Mouse (Mus musculus) monocyte, adult 59 days (primary cell): ENCODE measurements around the gene Gstm5. TPM values are rescaled to one million over a fixed set of nuclear protein-coding genes. Genes with fewer than 3 reads are reported as not detected.

Experiments
- total RNA-seq, 2 experiments: library from RNA; stranded (reverse); gene quantifications; one replicate each; pipeline ENCODE4 v1.2.4; 2023

The Gstm5 gene
- total RNA-seq, result 1 to 10 TPM; 1.1 to 1.3 TPM

DNA sequence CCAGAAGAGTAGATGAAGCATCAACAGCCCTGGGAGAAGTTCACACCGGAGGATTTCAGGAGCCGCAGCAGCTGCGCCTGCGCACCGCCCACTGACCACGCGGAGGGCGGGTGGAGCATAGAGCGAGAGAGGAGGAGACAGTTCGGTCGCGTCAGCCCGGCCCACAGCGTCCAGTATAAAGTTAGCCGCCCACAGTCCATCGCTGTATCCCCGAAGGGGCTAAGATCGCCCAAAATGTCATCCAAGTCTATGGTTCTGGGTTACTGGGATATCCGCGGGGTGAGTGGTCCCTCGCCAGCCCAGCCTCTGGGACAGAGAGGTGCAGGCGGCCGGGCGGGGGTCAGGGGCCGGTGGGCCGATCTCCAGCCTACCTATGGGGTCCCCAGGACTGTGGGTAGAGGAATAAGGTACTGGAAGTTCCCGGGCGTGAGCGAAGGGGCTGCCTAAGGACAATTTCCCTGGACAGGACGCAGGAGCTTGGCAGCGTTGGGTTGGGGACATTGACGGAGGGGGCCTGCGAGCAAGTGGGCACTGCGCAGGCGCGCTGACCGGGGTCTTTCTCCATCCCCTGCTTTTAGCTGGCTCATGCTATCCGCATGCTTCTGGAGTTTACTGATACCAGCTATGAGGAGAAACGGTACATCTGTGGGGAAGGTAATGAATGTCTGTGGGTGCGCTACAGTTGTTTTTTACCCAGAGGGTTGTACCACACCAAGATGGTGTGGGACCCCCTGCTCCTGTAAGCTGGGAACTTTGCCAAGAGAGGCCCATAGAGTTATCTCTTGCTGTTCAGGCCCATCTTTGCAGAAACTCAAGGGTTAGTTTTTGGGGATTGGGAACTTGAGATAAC is at the start of gene Gstm5:
Gene Gstm5 (plus strand): TSS at position 102 of the 850 bp plus-strand sequence.

DNA sequence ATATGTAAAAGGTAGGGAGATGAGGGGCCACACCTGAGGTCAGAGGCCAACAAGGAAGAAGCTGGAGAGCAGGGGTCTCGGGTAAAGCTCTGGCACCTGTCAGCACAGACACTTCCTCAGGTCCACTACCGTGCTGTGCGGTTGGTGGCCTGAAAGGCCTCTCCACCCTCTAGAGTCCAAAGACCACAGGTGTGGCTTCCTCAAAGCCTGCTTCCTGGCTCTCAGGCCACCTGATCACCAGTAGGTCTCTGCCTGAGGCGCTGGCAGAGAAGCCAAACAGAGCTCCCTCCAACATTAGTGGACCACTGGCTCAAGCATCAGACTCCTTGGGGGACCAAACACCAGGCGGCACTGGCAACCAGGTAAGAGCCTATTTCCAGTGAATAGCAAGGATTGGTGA is 18.6 kb upstream of the Gstm5 start, which contains the start of gene Eps8l3:
Gene Eps8l3 (plus strand): TSS at position 225 of the 400 bp plus-strand sequence.

DNA sequence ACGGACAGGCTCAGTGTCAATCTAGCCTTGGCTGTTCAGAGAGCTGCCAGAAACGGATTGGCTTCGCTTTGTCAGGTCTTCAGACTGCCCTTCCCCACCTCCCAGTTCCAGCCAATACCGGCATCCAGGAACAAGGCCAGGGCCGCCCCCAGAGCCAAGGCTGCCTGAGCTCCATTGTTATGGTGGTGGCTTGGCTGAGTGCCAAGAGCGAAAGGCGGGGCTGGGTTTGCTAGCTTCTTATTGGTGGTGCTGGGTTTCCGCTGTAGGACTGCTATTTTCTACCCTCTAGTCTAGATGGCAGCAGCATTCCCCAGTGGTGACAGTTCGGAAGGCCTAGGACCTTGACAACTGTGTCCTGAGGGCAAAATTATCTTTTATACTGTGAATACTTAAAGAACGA is 36.0 kb downstream of the Gstm5 start, which contains the start of gene Gstm7:
Gene Gstm7 (minus strand): TSS at position 148 of the 400 bp plus-strand sequence.

DNA sequence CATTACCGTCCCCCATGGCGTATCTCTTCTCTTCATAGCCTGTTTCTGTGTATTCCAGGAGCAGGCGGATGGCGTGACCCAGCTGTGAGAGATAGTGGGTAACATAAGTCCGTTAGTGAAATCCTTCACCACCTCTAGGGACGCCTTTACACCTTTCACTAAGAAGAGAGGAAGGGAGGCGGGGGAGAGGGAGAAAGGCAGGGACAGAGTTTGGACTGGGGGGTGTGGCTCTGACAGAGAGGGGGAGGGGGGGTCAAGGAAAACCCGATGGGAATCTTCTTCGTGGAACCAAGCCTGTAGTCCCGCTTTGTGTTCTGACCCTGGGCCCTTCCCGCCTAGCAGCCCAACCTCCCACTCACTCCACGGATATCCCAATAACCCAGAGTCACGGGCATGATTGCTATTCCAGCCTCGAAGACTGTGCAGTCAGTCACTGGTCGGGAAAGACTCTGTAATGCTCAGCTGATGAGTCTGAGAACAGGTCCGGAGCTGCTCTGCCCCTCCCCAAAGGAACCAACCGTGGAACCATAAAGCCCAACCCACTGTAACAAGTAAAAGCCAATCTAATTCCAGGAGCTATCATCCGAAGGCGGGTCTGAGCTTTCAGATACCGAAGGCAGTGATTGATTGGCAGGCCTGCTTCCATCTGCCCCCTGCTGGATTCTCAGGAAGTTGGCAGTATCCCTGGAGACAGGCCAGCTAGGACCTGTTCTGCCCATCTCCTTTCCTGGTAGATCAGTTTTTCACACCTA is 47.8 kb downstream of the Gstm5 start, which contains the start of gene Gstm6:
Gene Gstm6 (minus strand): TSS at position 511 of the 752 bp plus-strand sequence.

Other genes with a start within 250 kb of the Gstm5 start
- gene Ahcyl1, start 199.3 kb upstream of the Gstm5 start, total RNA-seq, result 10 to 100 TPM; 46.5 to 58.0 TPM
- 10 to 100 TPM in 1 of 2 experiments, 1 to 10 TPM in 1; 8.9 to 11.2 TPM for gene Csf1, start 135.4 kb upstream of the Gstm5 start, total RNA-seq
- gene Eps8l3, start 18.6 kb upstream of the Gstm5 start, total RNA-seq, result not detected
- 1 to 10 TPM; 1.4 to 2.5 TPM for gene Gstm7, start 36.0 kb downstream of the Gstm5 start, total RNA-seq
- not detected for gene Gstm6, start 47.9 kb downstream of the Gstm5 start, total RNA-seq
- not detected for gene Gstm3, start 73.5 kb downstream of the Gstm5 start, total RNA-seq
- under 1 TPM in 1 of 2 experiments, not detected in 1; 0.79 TPM for gene Gstm2, start 90.6 kb downstream of the Gstm5 start, total RNA-seq
- 100 to 1,000 TPM in 1 of 2 experiments, 10 to 100 TPM in 1; 97.1 to 125 TPM for gene Gstm1, start 122.2 kb downstream of the Gstm5 start, total RNA-seq
- gene Gstm4, start 149.1 kb downstream of the Gstm5 start, total RNA-seq, result 1 to 10 TPM; 3.9 to 5.4 TPM
- 10 to 100 TPM; 31.3 to 34.8 TPM for gene Ampd2, start 190.8 kb downstream of the Gstm5 start, total RNA-seq
- not detected for gene Gnat2, start 197.0 kb downstream of the Gstm5 start, total RNA-seq